Mouse (Mus musculus) common myeloid progenitor, adult 5-6 weeks (primary cell): ENCODE data around the gene Cacng2. TPM values are rescaled to one million over a fixed set of nuclear protein-coding genes. Genes with fewer than 3 reads are reported as not detected.

Experiments
- ATAC-seq: replicated peaks from 2 replicates; pipeline ENCODE4 v1.8.0; 2016; ENCODE audit warnings: low read depth, mild to moderate bottlenecking, moderate TSS enrichment, inconsistent platforms; ENCODE audit not compliant: poor library complexity, severe bottlenecking
- total RNA-seq: library from RNA; stranded (forward); fragments of 200-1000, 187-1606 nt; gene quantifications from 2 replicates; pipeline ENCODE4 v1.2.3, GENCODE M21; 2017

The Cacng2 gene
- total RNA-seq, result not detected in 2 replicates

DNA sequence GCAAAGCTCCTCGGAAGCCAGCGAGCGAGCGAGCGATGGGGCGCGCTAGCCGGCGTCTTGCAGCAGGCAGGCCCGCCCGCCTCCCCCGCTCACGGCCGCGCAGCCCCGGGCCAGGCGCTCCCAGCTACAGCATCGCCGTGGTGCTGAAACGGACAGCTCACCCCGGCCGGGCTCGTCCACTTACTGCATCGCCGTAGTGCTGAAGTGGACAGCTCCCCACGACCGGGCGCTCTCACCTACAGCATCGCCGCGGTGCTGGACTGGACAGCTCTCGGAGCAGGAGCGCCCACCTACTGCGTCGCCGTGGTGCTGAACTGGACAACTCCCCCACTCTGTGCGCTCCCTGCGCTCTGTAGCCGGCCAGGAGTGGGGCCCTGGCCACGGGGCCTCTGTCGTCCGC, at the start of gene Cacng2:
Gene Cacng2, minus strand, starts transcription at position 325 of the 400 bp plus-strand sequence.
- ATAC-seq, result peak; percentile 100

DNA sequence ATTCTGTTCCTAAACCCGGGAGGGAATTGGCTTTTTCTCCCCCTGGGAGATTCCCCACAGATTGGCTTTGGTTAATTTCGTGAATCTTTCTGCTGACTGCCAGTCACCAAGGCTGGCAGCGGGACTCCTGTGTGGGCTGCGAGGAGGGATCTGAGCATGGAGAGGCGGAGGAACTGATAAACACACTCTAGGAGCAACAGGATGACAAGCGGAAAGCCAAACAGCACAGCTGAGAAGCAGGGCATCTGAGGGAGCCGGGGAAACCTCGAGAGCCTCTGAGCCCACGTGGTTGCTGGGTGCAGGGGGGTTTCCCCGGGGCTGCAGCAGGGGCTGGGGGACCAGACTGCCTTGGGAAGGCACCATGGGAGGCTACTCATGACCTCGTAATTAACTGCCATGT, 49.7 kb upstream of the Cacng2 start:
- no peak for ATAC-seq

DNA sequence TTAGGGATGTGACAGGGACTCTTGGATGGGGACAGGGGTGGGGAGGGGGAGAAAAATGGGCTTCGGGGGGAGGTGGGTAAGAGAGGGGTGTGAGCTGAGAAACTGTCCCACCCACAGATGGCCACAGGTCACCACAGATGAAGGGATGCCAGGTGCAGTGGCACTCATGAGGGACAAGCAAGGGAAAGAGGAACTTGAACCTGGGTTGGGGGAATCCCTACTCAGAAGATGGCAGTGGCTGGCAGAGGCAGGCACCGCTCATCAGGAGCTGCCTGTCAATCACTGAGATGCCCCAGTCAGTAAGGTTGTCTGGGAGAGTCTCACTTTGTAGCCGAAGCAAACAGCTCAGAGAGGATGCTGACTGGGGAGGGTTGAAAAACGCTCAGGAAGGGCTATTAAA, 45.5 kb upstream of the Cacng2 start:
- no peak for ATAC-seq

DNA sequence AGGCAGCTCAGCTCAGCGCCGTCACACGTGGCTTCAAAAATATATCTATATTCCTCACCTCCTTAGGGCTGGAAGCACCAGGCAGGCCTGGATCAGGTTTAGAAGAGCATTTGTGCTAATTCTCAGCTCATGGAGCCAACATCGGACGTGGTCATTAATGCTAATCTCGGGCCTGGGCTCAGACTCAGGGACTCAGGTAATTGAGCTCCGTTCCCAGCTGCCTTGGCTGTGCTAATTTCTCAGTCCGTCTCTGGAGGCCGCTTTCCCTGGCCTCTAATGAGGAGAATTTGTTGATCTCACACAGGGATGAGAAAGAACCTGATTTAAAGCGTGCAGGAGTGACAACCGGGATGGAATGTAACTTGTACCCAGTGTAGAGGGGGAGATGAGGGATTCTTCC, 44.6 kb upstream of the Cacng2 start:
- ATAC-seq, result no peak

DNA sequence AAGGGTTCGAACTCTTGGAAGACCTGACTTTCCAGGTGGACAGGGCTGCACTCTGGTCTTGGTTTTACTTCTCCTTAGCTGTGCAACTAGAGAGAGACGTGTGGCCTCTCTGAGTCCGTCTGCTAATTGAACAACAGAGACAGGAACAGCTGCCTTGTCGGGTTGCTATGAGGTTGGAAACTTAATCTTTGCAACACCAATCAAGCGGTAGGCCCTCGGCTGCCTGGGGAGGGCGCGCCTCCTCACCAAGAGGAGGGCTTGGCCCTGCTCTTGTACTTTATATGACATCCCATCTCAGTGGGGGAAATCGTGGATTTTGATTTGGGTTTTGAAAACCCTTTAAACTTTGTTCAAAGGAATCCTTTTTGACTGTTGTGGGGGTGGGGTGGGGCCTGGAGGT, 42.1 kb upstream of the Cacng2 start:
- ATAC-seq, result no peak

DNA sequence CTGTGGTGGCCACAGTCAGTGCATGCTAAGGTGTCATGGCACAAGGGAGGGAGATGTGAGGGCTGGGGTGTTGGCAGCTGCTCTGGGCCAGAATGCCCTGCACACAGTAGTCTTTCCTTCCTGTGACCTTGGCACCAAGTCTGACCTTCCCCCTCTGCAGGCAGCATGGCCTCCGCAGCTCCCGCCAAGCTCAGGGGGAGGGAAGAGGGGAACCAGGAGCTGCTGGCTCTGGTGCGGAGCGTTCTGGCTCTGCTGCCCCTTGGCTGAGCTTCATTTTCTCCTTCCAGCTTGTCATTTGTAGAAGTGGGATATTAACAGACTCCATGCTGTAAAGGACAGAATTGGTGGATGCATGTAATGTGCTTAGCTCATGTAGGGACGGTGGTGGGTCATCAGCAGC, 38.5 kb upstream of the Cacng2 start:
- ATAC-seq, result no peak

DNA sequence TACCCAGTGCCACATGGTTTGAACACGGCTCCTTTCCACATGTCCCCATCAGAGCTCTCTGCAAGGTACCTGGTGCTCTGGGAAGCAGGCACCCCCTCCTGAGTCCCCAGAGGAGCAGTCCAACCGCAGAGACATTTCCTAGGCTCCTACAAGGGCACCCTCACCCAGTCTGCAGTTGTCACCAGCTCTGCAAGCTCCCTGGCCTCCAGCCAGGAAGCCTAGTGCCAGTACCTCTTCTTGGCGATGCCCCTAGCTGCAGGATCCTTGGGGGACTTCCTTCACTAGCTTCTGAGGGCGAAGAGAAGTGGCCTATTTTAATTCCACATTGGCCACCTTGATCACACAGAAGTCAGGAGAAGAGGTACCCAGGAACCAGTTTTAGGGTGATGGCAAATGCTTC, 38.0 kb upstream of the Cacng2 start:
- no peak for ATAC-seq

DNA sequence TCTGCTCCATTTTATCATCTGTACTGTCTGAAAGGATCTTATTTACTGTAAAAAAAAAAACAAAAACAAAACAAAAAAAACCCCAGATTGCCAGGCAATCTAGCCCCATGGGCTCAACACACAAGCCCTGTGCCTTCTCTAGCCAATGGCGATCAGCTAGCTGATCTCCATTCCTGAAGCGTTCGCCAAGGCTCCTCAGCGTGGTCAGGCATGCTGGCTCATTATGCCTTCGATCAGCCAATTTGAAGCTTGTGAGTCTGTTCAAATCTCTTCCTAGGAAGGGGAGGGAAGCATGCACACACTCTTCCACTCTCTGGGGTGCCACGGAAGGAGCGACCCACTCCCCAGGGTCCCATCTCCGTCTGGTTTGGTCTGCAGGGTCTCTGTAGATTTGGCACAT, 37.5 kb upstream of the Cacng2 start:
- ATAC-seq, result no peak

DNA sequence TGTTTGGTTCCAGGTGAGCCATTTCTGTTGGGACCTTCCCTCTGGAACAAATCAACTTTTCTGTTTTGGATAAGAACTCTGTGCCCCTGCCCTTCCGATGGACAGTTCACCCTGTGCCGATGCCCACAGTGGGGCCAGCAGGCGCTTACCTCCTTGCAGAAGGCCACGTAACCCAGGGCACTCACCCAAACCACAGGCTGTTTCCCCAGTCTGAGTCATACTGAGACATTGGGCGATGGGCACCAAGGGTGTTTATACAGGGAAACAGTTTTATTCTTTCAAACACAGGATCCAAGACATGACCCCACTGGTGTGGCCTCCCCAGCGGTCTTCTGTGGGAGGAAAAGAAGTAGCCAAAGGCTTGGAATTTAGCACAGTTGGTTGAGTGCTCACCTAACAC, 35.6 kb upstream of the Cacng2 start:
- ATAC-seq, result no peak

DNA sequence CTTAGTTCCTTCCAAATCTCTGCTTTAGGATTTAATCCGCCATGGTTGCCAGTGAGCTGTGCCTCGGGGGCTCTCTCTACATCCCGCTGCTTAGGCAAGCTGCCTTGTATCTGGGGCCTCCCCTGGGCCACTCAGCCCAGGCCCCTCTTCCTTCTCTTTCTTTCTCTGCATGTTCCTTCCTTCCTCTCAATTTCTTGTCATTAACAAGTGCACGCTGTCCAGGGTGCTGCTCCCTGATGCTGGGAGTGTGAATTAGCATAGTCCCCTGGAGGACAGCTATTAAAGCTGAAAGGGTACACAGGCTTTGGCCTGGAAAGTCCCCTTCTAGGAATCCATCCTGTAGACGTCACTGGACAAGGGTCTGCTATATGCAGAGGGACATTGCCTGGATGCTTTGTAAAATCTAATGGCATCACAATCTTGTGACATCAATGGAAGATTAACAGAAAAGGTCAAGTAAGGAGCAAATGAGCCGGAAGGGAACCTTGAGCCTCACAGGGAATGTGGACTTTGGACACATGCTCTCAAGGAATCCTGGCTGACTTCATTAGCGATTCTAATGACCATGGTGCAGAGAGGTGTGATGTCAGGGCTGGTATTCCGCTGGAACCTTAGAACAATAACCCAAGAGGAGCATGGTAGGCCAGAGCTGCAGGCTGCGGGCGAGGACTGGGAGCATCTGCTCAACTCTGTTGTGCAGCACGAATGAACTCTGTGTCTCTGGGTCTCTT, 33.4 kb upstream of the Cacng2 start:
- ATAC-seq, result no peak

DNA sequence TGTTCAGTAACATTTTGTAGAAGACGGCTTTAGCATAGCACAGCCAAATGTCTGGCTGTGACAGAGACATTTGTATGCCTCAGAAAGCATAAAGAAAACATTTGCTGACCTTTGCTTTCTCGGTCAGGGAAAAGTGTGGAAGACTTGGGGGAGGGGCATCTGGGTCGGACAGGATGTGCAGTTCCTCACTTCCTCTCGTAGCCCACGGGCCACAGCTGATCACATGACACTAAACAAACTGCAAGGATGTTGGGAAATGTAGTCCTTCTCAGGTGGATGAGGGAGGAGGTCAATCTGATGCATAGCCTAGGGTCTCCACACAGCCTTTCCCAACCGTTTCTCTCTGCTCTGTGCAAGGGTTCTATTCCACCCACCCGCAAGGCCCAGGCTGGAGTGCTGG, 28.7 kb upstream of the Cacng2 start:
- no peak for ATAC-seq

DNA sequence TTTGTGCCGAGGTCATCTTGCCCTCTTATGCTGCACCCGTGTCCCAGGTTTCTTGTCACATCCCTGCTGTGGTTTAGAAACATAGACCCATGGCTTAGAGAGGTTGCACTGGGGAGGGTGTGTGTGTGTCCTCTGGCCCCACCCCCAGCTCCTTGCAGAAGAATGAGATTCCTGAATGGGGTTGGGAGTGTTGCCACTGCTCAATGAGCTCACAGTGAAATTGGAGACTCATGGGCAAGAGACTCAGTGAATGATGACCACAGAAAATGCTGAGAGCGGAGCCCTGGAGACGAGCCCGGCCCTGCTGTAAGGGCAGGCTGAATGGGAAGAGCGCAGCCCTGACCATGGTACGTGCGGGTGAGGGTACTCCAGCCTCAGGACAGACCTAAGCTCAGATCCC, 20.4 kb upstream of the Cacng2 start:
- ATAC-seq, result no peak

DNA sequence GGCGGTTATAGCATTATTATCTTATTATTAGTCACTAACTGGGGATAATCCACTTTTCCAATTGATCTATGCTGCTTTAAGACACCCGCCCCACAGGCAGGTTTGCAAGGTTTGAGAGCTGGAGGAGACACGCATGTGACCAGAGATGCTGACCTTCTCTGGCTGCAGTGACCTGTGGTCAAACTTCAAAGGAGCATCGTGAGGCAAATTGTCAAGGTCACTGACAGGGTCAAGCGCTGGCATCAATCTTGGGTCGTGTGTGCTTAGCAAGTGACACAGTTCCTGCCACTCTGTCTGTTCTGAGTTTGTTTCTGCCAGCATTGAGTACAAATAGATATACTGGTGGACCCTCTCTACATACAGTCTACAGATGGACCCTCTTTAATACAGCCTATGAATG, 14.8 kb upstream of the Cacng2 start:
- ATAC-seq, result no peak

DNA sequence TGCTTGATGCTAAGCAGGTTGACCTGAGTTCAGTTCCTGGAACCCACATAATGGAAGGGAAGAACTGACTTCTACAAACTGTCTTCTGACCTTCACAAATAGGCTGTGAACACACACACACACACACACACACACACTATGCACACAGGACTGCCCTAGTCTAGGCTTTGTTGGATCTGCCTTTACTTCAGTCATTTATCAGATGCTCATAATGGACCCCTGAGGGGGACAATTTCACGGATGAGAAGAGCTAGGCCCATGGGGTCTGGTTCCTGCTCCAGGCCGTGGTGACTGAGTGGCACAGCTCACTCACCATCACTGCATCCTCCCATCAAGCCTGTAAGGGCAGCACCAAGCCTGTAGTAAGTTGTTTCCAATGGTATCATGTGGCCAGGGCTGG, 13.6 kb upstream of the Cacng2 start:
- no peak for ATAC-seq

DNA sequence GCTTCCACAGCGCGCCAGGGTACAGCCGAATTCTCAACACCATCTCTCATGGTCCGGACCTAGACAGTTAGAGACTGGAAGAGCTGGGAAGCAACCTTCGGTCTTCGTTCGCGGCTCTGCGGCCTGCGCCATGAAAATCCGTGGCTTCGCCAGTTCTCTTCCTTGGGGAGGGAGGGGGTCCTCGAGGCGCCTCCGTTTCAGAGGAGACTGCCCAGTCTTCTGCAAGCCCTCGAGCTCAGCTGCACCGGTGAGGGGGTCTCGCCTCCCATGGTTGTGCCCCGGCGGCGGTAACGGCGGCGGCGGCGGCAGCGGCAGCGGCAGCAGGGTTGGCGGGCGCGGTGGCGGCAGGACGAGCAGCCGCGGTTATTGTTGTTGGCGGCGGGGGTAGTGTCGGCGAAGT, 580 bp downstream of the Cacng2 start:
- no peak for ATAC-seq

DNA sequence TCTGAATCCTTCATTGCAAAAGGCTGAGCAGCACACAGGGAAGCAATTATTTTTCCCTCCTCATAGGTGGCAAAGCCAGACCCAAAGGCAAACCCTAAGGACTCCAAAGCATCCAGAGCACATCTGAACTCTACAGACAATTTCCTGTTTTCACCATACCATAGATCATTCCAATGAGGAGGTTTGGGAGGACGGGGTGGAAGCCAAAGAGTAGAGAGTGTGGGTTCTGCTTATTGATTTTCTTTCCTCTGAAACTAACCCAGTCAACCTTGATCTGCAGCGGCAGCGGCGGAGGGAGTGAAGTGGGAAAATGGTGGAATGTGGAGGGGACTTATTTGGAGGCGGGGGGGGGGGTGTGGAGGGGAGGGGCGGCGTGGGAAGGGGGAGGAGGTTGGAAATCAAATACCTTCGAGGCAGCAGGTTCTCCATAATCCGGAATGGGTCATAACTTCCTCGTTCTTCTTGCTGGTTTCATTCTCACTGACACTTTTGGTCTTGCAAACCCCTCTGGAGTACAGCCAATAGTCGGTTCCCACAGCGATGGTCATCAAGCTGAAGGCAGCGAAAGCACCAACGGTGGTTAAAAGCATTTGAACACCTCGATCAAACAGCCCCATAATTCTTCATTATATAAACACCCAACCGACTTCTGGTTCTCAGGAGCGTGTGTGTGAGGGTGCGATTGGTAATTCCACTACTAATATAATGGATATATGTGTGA, 1.4 kb downstream of the Cacng2 start:
- no peak for ATAC-seq

DNA sequence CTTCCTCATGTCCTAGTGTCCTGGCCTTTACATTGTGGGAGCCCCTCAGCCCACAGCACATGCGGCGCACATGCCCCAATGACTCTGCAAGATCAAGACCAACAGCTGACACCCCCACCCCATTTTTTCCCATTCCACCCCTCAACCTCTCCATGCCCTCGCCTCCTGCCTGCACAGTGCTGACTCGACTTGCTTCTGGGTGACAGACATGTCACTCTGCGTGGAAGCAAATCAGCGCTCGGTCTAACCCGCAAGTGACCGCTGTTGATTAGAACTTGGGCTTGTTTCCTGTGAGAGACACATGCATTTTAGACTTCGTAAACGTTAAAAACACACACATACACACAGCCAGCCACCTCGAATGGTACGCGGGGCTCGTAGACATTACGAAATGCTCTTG, 2.1 kb downstream of the Cacng2 start:
- ATAC-seq, result no peak

DNA sequence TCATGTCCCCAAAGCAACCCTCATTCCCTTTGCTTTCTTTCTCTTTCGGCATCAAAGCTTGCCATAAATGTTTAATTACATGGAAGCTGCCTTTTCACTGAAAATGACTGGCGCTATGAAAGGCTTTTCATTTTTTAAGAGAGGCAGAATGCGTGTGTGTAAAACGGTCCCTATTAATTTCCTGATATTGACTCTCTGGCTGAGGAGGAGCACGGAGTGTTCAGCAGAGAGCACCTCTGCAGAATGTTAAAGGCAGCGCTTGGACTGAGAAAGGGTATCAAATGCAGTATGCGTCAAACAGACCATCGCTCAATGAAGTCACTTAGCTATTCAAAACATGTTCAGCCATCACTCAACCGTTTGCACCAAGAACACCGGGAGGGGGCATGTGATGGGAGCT, 2.9 kb downstream of the Cacng2 start:
- no peak for ATAC-seq

DNA sequence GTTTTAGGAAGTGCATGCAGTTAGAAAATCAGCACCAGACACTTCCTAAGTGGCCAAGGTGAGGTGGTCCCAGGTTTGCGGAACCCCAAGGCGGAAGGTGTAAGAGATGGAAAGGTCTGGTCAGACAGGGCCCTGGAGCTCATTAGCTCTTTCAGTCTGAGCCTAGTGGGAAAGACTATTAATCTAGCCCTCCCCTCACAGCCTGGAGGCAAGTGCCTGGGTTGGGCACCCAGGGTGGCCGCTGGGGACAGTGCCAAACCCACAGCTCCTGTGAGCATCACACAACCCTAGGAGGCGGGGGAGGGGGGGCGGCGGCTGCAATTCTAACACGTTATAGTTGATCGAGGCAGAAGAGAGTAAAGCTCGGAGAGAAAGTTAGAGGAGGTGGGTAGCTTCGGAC, 3.6 kb downstream of the Cacng2 start:
- no peak for ATAC-seq

DNA sequence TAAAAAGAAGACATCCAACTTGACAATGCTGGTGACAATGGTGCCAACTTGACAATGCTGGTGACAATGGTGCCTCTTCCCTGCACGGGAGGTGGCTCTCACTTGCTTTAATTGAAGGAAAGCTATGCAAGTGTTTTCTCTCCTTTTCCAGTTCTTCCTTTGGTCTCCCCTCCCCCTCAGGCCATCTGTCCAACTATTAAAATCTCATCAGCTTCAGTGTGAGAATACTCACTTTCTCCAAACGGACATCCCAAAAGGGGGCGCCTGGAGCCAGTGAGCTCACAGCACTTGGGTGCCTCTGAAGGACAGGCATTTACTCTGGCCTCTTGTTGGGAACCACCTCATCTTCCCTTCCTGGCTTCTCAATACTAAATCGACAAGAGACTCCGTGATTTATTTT, 20.3 kb downstream of the Cacng2 start:
- no peak for ATAC-seq

DNA sequence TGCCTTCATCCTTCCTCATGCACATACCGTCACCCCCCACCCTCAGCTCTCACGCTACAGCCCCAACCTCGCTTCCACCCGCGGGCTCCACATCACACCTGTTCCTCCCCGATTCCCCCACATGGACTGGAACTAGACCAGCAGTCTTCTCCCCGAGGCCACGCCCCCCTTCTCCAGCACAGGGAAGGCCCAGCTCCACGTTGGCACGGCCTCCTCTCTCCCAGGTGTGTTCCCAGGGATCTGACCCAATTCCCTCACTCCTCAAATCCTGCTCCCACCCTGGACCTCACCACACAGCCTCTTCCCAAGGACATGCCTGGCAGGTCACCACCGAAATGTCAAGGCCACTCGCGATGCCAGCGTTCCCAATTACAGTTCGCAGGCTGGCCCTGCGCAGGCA, 23.8 kb downstream of the Cacng2 start:
- no peak for ATAC-seq

DNA sequence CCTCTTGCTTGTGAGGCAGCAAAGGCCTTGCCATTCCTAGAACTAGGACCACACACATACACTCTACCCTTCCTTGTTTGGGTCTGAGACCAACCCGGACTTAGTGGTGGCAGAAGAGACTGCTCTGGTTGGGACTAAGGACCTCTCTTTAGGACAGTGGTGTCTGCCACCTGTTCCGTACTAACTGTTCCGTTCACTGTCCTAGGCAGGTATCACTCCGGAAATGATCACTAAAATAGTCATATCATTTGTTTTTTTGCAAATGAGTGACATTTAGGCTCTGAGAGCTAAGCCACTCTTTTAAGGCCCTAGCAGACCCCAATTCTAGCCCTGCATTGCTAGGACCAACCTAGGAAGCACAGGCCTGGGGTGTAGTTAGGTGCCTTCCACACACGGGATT, 26.2 kb downstream of the Cacng2 start:
- ATAC-seq, result no peak
